Mouse (Mus musculus) intestine, embryonic 16.5 days (tissue): ENCODE data around the gene Vamp1. TPM values are rescaled to one million over a fixed set of nuclear protein-coding genes. Genes with fewer than 3 reads are reported as not detected.

Source experiments
- ATAC-seq: fragments of 200-750 bp; cut with Nextera tagmentation; 2 replicates; pipeline ENCODE4 v1.8.0; 2017; ENCODE audit warnings: moderate TSS enrichment, moderate library complexity
- H3K27ac ChIP-seq: fragments of 300-500 bp; sonication (generic); 2 replicates; pipeline ENCODE4 v1.5.1; 2014; ENCODE audit warnings: mild to moderate bottlenecking, low read length
- H3K27me3 ChIP-seq: fragments of 300-500 bp; sonication (generic); replicated peaks from 2 replicates; pipeline ENCODE4 v1.6.1; 2014; ENCODE audit warnings: low read length, control low read depth, mixed read lengths; ENCODE audit not compliant: control insufficient read depth, insufficient read depth
- H3K36me3 ChIP-seq: fragments of 300-500 bp; sonication (generic); 2 replicates; pipeline ENCODE4 v1.6.1; 2014; ENCODE audit warnings: low read length, control low read depth; ENCODE audit not compliant: control insufficient read depth, insufficient read depth
- H3K4me1 ChIP-seq: fragments of 300-500 bp; sonication (generic); 2 replicates; pipeline ENCODE4 v1.6.1; 2014; ENCODE audit warnings: low read length, control low read depth, mixed read lengths; ENCODE audit not compliant: control insufficient read depth, insufficient read depth
- H3K4me2 ChIP-seq: fragments of 300-500 bp; sonication (generic); 2 replicates; pipeline ENCODE4 v1.6.1; 2014; ENCODE audit warnings: low read depth, low read length, control low read depth
- H3K4me3 ChIP-seq: fragments of 300-500 bp; sonication (generic); 2 replicates; pipeline ENCODE4 v1.5.1; 2014; ENCODE audit warnings: mild to moderate bottlenecking, low read length
- H3K9ac ChIP-seq: fragments of 300-500 bp; sonication (generic); 2 replicates; pipeline ENCODE4 v1.6.1; 2014; ENCODE audit warnings: low read depth, low read length
- H3K9me3 ChIP-seq: fragments of 300-500 bp; sonication (generic); 2 replicates; pipeline ENCODE4 v1.6.1; 2016; ENCODE audit warnings: low read length, control low read depth; ENCODE audit not compliant: control insufficient read depth
- WGBS: fragments of 180-500 bp; shearing (Covaris S2); extraction: QIAGEN DNeasy Blood & Tissue Kit; methylation state at CpG from one replicate; pipeline ENCODE4 v1.1.7; 2014; 5-methylcytosine and 5-hydroxymethylcytosine counted together
- microRNA-seq: library from miRNA; unstranded; fragments of <30 nt; microRNA quantifications from one replicate; pipeline ENCODE4, GENCODE M21; 2016
- polyA plus RNA-seq: library from polyadenylated mRNA; unstranded; fragments of >200 nt; fragmentation: Nextera tagmentation; extraction: Ambion mirVana; gene quantifications from 2 replicates; pipeline ENCODE4 v1.2.1, GENCODE M21; 2015

The Vamp1 gene
- polyA plus RNA-seq, 1 experiment from 2014 or later, result 5.9 TPM

GRCm38 (mm10) chr6:125286944-125287343 is 71.6 kb downstream of the Vamp1 start:
- H3K4me1 ChIP-seq, result peaks cover 5% of the 10 kb centered on the region; the same call in 1 of the 2 replicates
- no peak for ATAC-seq
- H3K9ac ChIP-seq, result no peak overlapping the region
- no peaks in the 10 kb centered on the region for H3K36me3 ChIP-seq
- H3K27me3 ChIP-seq, result no peaks in the 10 kb centered on the region
- H3K4me2 ChIP-seq, result no peak overlapping the region
- H3K27ac ChIP-seq, result no peak overlapping the region
- no peaks in the 10 kb centered on the region for H3K9me3 ChIP-seq
- WGBS, result 69% methylated on average over 4 of the region's 4 CpGs
- H3K4me3 ChIP-seq, result no peak overlapping the region

- H3K27ac ChIP-seq, result no peak overlapping the region
- H3K36me3 ChIP-seq, result no peaks in the 10 kb centered on the region
- H3K9me3 ChIP-seq, result no peaks in the 10 kb centered on the region
- H3K9ac ChIP-seq, result no peak overlapping the region
- no peaks in the 10 kb centered on the region for H3K27me3 ChIP-seq
- H3K4me3 ChIP-seq, result no peak overlapping the region
- H3K4me2 ChIP-seq, result no peak overlapping the region
- peaks cover 5% of the 10 kb centered on the region; the same call in 1 of the 2 replicates for H3K4me1 ChIP-seq
- no peak for ATAC-seq
- 61% methylated on average over 5 of the region's 5 CpGs for WGBS
Observed at GRCm38 (mm10) chr6:125288730-125289129, 73.4 kb downstream of the Vamp1 start.

GRCm38 (mm10) chr6:125291329-125291728 is 76.0 kb downstream of the Vamp1 start:
- Histone ChIP-seq H3K4me3 (no peak overlapping the region), H3K27ac (no peak overlapping the region), H3K4me1 (peaks cover 5% of the 10 kb centered on the region; the same call in 1 of the 2 replicates), H3K27me3 (no peaks in the 10 kb centered on the region), H3K9ac (no peak overlapping the region), H3K9me3 (no peaks in the 10 kb centered on the region), H3K4me2 (no peak overlapping the region), H3K36me3 (no peaks in the 10 kb centered on the region)
- ATAC-seq, result no peak
- WGBS, result 70% methylated on average over 4 of the region's 4 CpGs

GRCm38 (mm10) chr6:125292256-125292655 is 76.9 kb downstream of the Vamp1 start:
- peaks cover 7% of the 10 kb centered on the region; the same call in 1 of the 2 replicates for H3K4me1 ChIP-seq
- no peak overlapping the region for H3K4me2 ChIP-seq
- WGBS, result 64% methylated on average over 7 of the region's 7 CpGs
- no peaks in the 10 kb centered on the region for H3K36me3 ChIP-seq
- no peaks in the 10 kb centered on the region for H3K27me3 ChIP-seq
- no peak overlapping the region for H3K4me3 ChIP-seq
- H3K27ac ChIP-seq, result peak overlapping the region; percentile 60; the same call in 1 of the 2 replicates
- no peak overlapping the region for H3K9ac ChIP-seq
- no peaks in the 10 kb centered on the region for H3K9me3 ChIP-seq
- peak; percentile 85 for ATAC-seq

DNA sequence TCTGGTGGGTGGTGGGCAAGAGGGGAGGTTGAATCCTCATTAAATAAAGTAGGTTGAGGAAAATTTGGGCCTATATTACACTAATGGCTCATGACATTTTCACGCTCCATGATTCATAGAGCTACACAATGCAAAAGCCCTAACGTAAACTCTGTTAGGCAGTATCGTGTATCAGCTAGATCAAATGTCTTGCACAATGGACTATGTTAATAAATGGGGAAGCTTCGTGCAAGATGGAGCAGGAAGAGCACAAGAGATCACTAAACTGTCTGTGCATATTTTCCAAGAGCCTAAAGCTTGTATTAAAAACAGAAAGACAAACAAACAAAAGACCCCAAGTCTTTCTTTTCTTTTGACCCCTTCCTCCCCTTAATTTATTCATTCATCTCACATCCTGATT is 78.7 kb downstream of the Vamp1 start:
- Histone ChIP-seq H3K4me2 (no peak overlapping the region), H3K27me3 (no peaks in the 10 kb centered on the region), H3K9ac (no peak overlapping the region), H3K27ac (no peak overlapping the region), H3K36me3 (no peaks in the 10 kb centered on the region), H3K9me3 (peaks cover 4% of the 10 kb centered on the region), H3K4me3 (no peak overlapping the region), H3K4me1 (peaks cover 2% of the 10 kb centered on the region; the same call in 1 of the 2 replicates)
- 88% methylated on average over 4 of the region's 4 CpGs for WGBS
- ATAC-seq, result no peak

Small RNAs within 50 kb of the gene (microRNA-seq; reads per million reads assigned to microRNA genes)
- gene Mir3098 (0.68 reads per million), gene Mir8113 (not detected)

Other genes starting within 250 kb of the Vamp1 start
- gene Pianp, start 218.9 kb upstream of the Vamp1 start, polyA plus RNA-seq, result 1.9 and 2.0 TPM in 2 replicates
- gene Zfp384, start 206.4 kb upstream of the Vamp1 start, polyA plus RNA-seq, result 8.9 and 10.3 TPM in 2 replicates
- gene Ing4, start 175.8 kb upstream of the Vamp1 start, polyA plus RNA-seq, result 96.0 and 105 TPM in 2 replicates
- 9.8 and 10.6 TPM in 2 replicates for gene Acrbp, start 165.9 kb upstream of the Vamp1 start, polyA plus RNA-seq
- gene Lpar5, start 147.6 kb upstream of the Vamp1 start, polyA plus RNA-seq, result 9.4 and 9.7 TPM in 2 replicates
- gene Chd4, start 119.6 kb upstream of the Vamp1 start, polyA plus RNA-seq, result 41.3 and 44.8 TPM in 2 replicates
- 59.5 and 66.8 TPM in 2 replicates for gene Nop2, start 83.6 kb upstream of the Vamp1 start, polyA plus RNA-seq
- 4.5 and 5.3 TPM in 2 replicates for gene Iffo1, start 70.3 kb upstream of the Vamp1 start, polyA plus RNA-seq
- gene Gapdh, start 49.1 kb upstream of the Vamp1 start, polyA plus RNA-seq, result 2,256 and 2,328 TPM in 2 replicates
- 67.8 and 78.0 TPM in 2 replicates for gene Ncapd2, start 23.9 kb upstream of the Vamp1 start, polyA plus RNA-seq
- 267 and 284 TPM in 2 replicates for gene Mrpl51, start 23.8 kb upstream of the Vamp1 start, polyA plus RNA-seq
- gene Tapbpl, start 16.3 kb downstream of the Vamp1 start, polyA plus RNA-seq, result 13.3 and 14.4 TPM in 2 replicates
- gene Cd27, start 21.5 kb downstream of the Vamp1 start, polyA plus RNA-seq, result 2.0 and 2.3 TPM in 2 replicates
- gene Tuba3a, start 70.5 kb downstream of the Vamp1 start, polyA plus RNA-seq, result 0.09 and 0.17 TPM in 2 replicates
- gene Ltbr, start 98.3 kb downstream of the Vamp1 start, polyA plus RNA-seq, result 106 and 107 TPM in 2 replicates
- gene Scnn1a, start 105.1 kb downstream of the Vamp1 start, polyA plus RNA-seq, result 5.0 and 7.6 TPM in 2 replicates
- gene Tnfrsf1a, start 133.8 kb downstream of the Vamp1 start, polyA plus RNA-seq, result 90.0 and 95.3 TPM in 2 replicates
- gene Plekhg6, start 165.2 kb downstream of the Vamp1 start, polyA plus RNA-seq, result 13.2 and 19.1 TPM in 2 replicates